Mouse (Mus musculus) midbrain, embryonic 10.5 days (tissue): Measurements from ENCODE around the gene Gm20865. TPM values are rescaled to one million over a fixed set of nuclear protein-coding genes. Genes with fewer than 3 reads are reported as not detected.
"Not testable (repeated sequence)": the region's sequence is repeated elsewhere in the genome, so short reads cannot be mapped to it uniquely, and the experiment has no call there.

Source experiments
- DNase-seq: peaks from one replicate; pipeline ENCODE4 v3.0.0-alpha.2; 2017; ENCODE audit warnings: low spot score
- H3K27ac ChIP-seq: fragments of 300-500 bp; sonication (generic); replicated peaks from 2 replicates; pipeline ENCODE4 v1.5.1; 2016; ENCODE audit warnings: mild to moderate bottlenecking
- H3K27me3 ChIP-seq: fragments of 300-500 bp; sonication (generic); 2 replicates; pipeline ENCODE4 v1.6.1; 2016; ENCODE audit warnings: low read depth, mild to moderate bottlenecking; ENCODE audit not compliant: poor library complexity, severe bottlenecking
- H3K36me3 ChIP-seq: fragments of 300-500 bp; sonication (generic); 2 replicates; pipeline ENCODE4 v1.6.1; 2016; ENCODE audit warnings: mild to moderate bottlenecking, moderate library complexity
- H3K4me1 ChIP-seq: fragments of 300-500 bp; sonication (generic); 2 replicates; pipeline ENCODE4 v1.6.1; 2016
- H3K4me3 ChIP-seq: fragments of 300-500 bp; sonication (generic); 2 replicates; pipeline ENCODE4 v1.5.1; 2016; ENCODE audit warnings: mild to moderate bottlenecking, moderate library complexity
- H3K9me3 ChIP-seq: fragments of 300-500 bp; sonication (generic); replicated peaks from 2 replicates; pipeline ENCODE4 v1.6.1; 2016; ENCODE audit warnings: mild to moderate bottlenecking
- WGBS: fragments of 180-500 bp; shearing (Covaris S2); methylation state at CpG from one replicate; pipeline ENCODE4 v1.1.7; 2016; 5-methylcytosine and 5-hydroxymethylcytosine counted together
- polyA plus RNA-seq: library from polyadenylated mRNA; unstranded; fragments of >200 nt; fragmentation: Nextera tagmentation; extraction: Ambion mirVana; gene quantifications from 2 replicates; pipeline ENCODE4 v1.2.1, GENCODE M21; 2016

Gene Gm20865
- polyA plus RNA-seq: not detected in 2 replicates

GRCm38 (mm10) chrY:21241275-21241674, at the start of gene Gm20865:
Gm20865 (plus strand) TSS chrY:21241575.
- not testable (repeated sequence) for H3K36me3 ChIP-seq, H3K9me3 ChIP-seq, H3K27ac ChIP-seq, H3K4me1 ChIP-seq, H3K4me3 ChIP-seq, H3K27me3 ChIP-seq, DNase-seq
- no CpG with 5 or more reads among the region's 3 CpGs for WGBS

Other genes starting within 250 kb of the Gm20865 start
- not detected in 2 replicates for gene Gm29866, start 247.9 kb upstream of the Gm20865 start, polyA plus RNA-seq
- gene Gm20909, start 77.0 kb upstream of the Gm20865 start, polyA plus RNA-seq: not detected in 2 replicates